Mouse (Mus musculus): ENCODE measurements around the gene Vps4a. TPM values are rescaled to one million over a fixed set of nuclear protein-coding genes. Genes with fewer than 3 reads are reported as not detected.

Gene Vps4a
- total RNA-seq, 2 experiments from 2014 or later: 62.3 to 67.0 TPM

Other genes with a start within 250 kb of the Vps4a start
- 1 to 10 TPM; 1.0 to 1.7 TPM for gene Has3, start 161.0 kb upstream of the Vps4a start, total RNA-seq (2021)
- 10 to 100 TPM; 17.7 to 19.1 TPM for gene Utp4, start 137.6 kb upstream of the Vps4a start, total RNA-seq (2021)
- gene Sntb2, start 95.5 kb upstream of the Vps4a start, total RNA-seq (2021): 10 to 100 TPM; 12.9 to 13.0 TPM
- 10 to 100 TPM; 60.1 to 60.8 TPM for gene Pdf, start 17.4 kb downstream of the Vps4a start, total RNA-seq (2021)
- 10 to 100 TPM; 18.2 to 19.2 TPM for gene Cog8, start 25.5 kb downstream of the Vps4a start, total RNA-seq (2021)
- 10 to 100 TPM; 21.1 to 21.2 TPM for gene Nip7, start 25.7 kb downstream of the Vps4a start, total RNA-seq (2021)
- not detected for gene Tmed6, start 34.4 kb downstream of the Vps4a start, total RNA-seq (2021)
- gene Terf2, start 65.3 kb downstream of the Vps4a start, total RNA-seq (2021): 10 to 100 TPM; 10.5 to 13.2 TPM
- gene Cyb5b, start 119.4 kb downstream of the Vps4a start, total RNA-seq (2021): 10 to 100 TPM; 32.8 to 36.6 TPM